Mouse (Mus musculus) skeletal muscle tissue, adult 2 months (tissue): Measurements from ENCODE around the gene P2rx4.

Experiments
- DNase-seq: peaks from one replicate; pipeline ENCODE4 v3.0.0-alpha.2; 2012; ENCODE audit warnings: low read depth, low spot score

The P2rx4 gene

DNA sequence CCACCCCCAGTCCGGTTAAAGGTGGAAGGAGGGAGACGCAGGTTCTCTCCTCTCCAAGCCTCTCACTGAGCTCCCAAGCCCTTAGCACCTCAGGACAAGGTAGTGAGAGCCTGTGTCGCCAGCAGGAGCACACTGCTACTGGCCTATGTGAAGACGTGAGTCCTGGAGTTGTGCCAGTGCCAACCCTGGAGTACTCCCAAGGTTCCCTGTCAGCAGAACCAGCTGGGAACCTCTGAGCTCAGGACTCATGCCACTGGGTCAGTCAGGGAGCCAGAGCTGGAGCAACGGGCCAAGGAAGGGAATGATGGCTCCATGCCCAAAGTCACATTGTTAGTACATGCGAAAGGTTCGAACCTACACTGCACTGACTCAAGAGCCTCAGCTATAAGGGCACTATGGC, 49.3 kb downstream of the P2rx4 start:
- peak; percentile 65 for DNase-seq

DNA sequence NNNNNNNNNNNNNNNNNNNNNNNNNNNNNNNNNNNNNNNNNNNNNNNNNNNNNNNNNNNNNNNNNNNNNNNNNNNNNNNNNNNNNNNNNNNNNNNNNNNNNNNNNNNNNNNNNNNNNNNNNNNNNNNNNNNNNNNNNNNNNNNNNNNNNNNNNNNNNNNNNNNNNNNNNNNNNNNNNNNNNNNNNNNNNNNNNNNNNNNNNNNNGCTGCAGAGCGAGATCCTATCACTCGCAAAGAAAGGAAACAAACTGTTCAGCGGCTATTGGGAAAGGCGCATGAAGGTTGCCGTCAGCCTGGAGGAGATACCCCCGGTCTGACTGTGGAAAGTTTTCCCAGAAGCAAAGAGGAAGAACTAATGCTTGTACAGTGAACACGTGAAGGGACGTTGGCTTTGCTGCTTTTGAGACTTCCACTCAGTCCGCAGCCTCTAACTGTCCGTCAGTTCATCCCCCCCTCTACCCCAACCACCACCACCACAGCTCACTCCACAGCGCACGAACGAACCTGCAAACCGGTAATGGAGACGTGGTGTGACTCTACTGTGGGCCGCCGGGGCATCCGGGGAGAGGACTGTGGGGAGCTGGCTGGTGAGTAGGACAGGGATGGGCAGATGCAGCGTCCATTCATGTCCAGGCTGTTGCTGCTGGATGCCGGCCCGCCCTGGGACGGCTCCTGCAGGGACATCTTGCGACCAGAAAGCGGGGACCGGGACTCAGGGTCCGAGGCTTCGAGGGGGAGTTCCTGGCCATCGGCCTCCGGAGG, 56.1 kb downstream of the P2rx4 start:
- DNase-seq: no peak

DNA sequence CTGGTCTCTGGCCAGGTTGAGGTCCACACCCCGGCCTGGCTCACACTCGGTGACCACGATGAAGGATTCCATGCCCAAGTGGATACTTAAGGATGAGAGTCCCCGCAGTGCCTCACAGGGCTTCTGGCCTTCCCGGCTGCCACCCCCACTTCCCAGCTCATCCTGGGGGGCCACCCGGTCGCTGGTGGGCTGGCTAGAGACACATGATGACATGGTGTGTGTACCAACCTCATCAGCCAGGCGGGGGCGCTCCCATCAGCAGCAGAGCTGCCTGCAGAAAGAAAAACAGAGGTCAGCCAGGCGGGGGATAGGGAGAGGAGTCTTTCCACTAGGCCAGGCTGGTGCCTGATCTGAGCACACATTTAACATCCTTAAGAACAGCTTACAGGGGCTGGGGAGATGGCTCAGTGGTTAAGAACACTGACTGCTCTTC, 56.7 kb downstream of the P2rx4 start:
- DNase-seq: no peak

DNA sequence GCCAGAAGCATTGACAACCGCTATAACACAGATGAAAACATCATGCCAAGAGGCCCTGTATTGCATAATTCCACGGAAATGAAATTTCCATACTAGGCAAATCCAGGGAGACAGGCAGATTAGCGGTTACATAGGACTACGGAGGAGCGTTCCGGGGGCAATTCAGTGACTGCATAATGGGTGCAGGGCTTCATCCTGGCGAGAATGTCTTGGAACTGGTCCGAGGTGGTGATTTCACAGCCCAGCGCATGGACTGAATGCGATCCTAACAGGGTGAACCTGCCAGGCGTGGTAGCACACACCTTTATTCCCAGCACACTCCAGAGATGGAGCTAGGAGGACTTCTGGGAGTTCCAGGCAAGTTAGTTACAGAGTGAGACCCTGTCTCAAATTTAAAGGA, 59.9 kb downstream of the P2rx4 start:
- DNase-seq: no peak

DNA sequence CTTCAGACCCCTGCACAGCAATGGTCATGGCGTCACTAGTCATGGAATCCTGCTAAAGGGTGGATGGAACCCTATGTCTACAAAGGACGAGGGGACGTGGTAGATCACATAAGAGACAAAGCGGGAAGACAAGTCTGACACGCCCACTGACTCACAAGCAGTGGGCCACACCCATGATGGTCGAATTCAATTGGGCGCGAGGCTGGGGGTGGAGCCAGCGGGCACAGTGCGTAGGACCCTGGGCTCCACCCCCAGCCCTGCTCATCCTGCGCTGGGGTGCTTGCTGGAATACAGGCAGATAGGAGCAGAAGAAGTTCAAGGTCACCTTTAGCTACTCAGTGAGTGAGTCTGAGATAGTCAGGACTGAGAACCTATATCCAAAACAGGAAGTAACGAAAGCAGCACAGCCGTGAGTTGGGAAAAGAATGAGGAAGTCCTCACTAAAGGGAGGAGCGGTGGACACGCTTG, 61.8 kb downstream of the P2rx4 start:
- DNase-seq: no peak

DNA sequence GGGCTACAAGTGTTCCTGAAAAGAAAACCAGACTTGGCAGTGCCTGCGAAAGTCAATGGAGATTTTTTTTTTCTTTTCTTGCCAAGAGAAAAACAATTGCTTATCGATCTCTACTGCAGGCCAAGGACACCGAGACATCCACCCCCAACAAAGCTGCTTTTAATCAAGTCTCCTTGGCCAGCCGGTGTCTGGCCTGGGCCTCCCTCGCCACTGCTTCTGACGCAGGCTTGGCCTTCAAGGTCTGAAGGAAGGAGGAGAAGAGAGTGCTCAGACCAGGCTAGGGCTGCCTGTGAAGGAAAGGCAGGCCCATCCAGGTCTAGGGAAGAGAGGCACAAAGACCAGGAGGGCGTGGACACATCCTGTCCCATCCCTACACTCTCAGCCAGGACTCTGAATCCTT, 63.0 kb downstream of the P2rx4 start:
- DNase-seq: peak; percentile 56

DNA sequence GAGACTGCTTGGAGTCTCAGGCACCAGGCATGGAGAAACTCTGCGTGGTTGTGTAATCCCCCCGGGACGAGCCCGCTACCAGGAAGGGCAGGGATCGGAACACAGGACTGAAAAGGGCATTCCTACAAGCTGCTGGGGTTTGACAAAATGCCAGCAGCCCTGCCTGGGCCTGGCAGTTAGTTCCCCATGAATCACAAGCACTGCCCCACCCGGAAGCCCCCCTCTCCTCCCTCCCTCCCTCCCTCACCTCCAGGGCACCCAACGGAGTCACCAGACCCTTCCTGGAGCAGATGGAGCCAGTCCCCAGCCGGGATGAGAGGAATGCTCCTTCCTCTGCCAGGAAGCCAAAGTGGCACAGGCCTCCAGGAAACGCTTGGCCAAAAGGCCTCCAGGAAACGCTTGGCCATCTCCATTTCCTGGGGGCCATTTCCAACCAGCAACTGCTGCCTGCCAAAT, 63.5 kb downstream of the P2rx4 start:
- DNase-seq: peak; percentile 88

DNA sequence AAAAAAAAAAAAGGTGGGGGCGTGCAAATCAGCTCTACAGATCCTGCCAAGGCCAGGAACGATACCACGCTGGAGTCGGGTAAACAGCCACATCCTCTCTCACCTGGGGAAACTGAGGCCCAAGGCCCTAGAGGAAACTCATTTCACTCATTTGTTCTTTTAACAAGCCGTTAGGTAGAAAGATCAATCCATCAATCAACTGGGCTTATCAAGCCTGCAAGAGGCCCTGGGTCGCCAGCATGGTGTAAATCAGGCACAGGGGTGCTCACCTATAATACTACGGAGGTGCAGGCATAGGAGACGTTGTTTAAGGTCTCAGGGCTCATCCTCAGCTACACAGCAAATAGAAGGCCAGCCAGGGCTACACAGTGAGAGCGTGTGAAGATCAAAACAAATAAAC, 64.1 kb downstream of the P2rx4 start:
- no peak for DNase-seq

DNA sequence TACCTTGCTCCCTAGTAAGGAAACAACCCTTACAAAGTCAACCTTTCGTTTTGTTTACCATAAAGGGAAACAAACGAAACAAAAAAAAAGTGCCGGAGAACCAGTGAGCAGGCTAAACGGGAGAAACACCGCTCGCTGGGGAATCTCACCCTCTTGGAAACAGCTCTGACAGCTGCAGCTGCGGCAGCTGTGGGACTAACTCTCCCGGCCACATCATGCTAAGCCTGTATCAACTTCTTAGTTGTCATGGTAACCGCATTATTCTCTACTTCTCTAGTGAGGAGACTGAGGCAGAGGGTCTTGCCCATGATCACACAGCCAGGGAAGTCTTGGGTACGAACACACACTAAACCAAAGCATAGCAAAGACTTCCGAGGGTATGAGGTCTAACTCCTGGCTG, 66.4 kb downstream of the P2rx4 start:
- DNase-seq: no peak

DNA sequence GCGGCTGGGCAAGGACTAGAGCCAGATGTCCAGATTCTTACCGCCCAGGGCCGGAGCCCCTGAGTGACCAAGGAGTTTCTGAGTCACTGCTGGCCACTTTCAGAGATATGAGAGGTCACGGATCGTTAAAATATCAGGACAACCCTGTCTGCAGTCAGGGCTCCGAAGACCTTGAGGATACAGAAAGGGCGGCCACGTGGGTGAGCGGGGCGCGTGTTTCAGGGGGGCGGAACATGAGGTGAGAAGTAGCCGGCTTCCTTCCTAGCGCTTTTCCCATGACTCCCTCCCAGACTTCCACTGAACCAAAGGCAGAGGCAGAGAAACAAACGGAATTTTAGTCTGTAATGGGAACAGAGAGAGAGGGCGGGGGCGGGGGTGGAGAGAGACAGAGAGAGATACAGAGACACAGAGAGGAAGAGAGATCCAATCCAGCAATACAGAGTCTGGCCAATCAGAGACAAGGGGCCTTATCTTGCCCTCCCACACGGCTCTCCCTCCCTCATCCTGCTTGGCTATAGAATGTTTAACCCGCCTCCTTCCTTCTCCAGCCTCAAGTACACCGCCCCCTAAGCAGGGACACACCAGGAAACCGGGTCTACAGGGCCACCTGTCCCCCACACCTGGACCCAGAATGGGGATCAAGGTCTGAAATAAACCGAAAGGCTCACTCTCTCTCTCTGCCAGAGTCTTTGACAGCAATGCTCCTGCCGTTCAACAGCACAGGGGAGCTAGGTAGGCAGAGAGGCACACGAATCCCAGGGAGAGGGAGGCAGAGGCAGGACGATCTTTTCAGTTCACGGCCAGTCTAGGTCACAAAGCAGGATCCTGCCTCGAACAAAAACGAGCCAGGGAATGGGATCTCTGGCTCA, 67.6 kb downstream of the P2rx4 start:
- DNase-seq: no peak

DNA sequence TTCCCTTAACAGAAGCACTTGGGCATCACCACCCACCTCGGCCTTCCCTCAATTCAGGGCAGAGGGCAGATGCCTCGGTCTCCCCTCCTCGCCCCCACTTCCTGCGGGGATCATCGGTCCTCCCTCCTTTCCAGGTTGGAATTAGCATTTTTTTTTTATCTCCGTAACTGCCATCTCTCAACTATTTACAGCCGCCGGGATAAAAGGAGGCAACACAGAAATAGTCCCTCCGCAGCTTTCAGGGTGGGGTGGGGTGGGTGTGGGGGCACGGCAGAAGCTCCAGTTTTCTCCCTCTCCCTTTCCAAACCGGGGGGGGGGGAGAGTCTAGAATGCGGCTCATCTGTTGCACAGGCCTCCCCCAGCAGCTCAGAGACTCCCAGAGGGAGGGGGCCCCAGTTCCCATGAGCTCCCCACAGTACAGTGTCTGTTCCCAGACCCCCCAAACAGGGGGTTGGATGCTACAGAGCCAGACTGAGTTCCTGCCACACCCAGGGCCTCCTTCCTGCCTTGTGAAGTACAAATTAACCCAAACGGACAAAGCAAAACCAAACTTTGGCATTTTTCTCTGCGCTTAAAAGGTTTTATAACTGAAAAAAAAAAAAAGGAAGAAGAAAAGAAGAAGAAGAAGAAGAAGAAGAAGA, 68.4 kb downstream of the P2rx4 start:
- no peak for DNase-seq

DNA sequence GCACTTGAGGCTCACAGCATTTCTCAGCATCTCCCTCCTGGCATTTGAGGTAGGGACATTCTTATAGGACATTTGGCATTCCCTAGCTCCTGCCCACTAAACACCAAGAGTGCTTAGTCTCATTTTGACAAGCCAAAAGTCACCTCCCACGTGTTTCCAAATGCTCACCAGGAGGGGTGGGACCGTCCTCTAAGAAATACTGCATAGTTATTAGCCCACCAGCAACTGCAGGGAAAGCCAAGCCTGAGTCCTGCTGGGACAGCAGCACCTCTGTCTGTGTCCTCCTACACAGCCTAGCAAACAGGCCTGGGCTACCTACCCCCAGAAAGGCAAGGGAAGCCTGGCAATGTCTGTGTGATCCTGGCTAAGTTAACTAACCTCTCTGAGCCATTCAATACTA, 70.0 kb downstream of the P2rx4 start:
- DNase-seq: no peak

DNA sequence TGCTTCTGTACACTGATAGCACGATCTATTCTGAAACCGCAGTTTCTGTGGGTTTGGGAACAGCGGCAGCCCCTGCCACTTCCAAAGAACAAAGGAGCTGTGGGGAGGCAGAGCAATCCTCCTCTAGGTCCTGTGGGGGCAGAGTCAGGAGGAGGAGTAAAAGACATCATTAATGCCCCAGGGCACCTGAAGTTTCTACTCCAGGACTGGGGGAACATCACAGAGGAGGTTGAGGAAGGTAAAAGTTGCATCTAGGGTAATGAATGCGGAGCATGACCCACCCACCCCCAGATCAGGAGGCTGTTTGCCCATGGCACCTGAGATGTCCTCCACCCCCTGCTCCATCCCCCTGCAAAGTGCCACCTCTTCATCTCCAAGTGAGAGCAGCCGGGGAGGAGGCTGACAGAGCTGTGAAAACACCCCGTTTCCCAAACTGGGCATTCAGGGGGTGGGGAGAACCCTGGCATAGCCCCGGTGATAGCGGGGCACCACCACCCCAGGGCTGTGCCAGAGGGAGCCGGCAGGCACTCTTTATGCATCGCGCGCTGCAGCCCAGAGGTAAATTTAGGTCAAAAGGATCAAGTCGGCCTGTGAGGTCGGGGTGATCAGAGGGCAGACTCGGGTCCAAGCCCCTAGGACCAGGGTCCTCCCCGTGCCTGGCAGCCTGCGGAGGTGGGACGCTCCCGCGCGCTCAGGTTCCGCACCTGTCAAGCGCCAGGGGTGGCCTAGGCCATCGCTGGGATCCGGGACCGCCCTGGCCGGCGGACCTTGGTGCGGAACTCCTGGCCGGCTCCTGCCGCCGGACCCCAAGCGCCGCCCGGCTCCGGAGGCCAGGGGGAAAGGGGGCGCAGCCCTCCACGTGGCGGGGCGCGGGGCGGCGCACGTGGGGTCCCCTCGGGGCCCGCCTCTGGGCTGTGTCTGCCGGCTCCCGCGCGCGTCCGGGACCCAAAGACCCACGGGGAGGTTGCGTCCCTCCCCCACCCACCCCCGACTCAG, 71.2 kb downstream of the P2rx4 start:
- DNase-seq: no peak
